Mouse (Mus musculus) layer of hippocampus, postnatal 25 days (tissue): Measurements from ENCODE around the gene Acpp. TPM values are rescaled to one million over a fixed set of nuclear protein-coding genes. Genes with fewer than 3 reads are reported as not detected.

Experiments used
- DNase-seq, 2 experiments: peaks; one replicate each; pipeline ENCODE4 v3.0.0; 2022; ENCODE audit warnings: mixed read lengths in 2 of 2, low spot score in 1 of 2; ENCODE audit errors: extremely low spot score in 1 of 2
- total RNA-seq, 2 experiments: library from RNA; stranded (reverse); gene quantifications; 2 replicates each; pipeline ENCODE4 v1.2.3; 2021

The Acpp gene
- total RNA-seq, 2 experiments from 2014 or later = 0.10 TPM; not detected in 1

- no peak for DNase-seq
Measured at GRCm38 (mm10) chr9:104254408-104255180, 83.0 kb downstream of the Acpp start.

GRCm38 (mm10) chr9:104252637-104253036 is 84.9 kb downstream of the Acpp start:
- DNase-seq = no peak

GRCm38 (mm10) chr9:104251687-104252086 is 85.9 kb downstream of the Acpp start:
- no peak for DNase-seq

- no peak for DNase-seq
Measured at GRCm38 (mm10) chr9:104251111-104251510, 86.4 kb downstream of the Acpp start.

- DNase-seq = no peak
Measured at GRCm38 (mm10) chr9:104247307-104247987, 90.1 kb downstream of the Acpp start.

- DNase-seq = no peak
Measured at GRCm38 (mm10) chr9:104243799-104244466, 93.6 kb downstream of the Acpp start.

- DNase-seq = no peak
Measured at GRCm38 (mm10) chr9:104240146-104240545, 97.4 kb downstream of the Acpp start.

- DNase-seq = no peak
Measured at GRCm38 (mm10) chr9:104239076-104239475, 98.5 kb downstream of the Acpp start.

Other genes with a start within 250 kb of the Acpp start
- gene Ackr4, start 210.8 kb downstream of the Acpp start, total RNA-seq = under 1 TPM in 1 of 2 experiments, not detected in 1; 0.25 TPM
- gene Dnajc13, start 74.8 kb downstream of the Acpp start, total RNA-seq = 10 to 100 TPM; 55.5 to 69.7 TPM
- 100 to 1,000 TPM; 107 to 114 TPM for gene Cpne4, start 209.5 kb upstream of the Acpp start, total RNA-seq